Mouse (Mus musculus) kidney, postnatal 4 days (tissue): ENCODE data around the gene Tmprss11e.

Experiments used
- DNase-seq, 2 experiments: peaks; one replicate each; pipeline ENCODE4 v3.0.0; 2021; ENCODE audit warnings: mixed read lengths in 2 of 2

The Tmprss11e gene

GRCm38 (mm10) chr5:86745715-86746114 is at the start of gene Tmprss11e:
Gene Tmprss11e, minus strand, starts transcription at chr5:86745815.
- no peak for DNase-seq

- DNase-seq, result peak; percentile 9 to 16
Observed at GRCm38 (mm10) chr5:86792807-86793206, 47.2 kb upstream of the Tmprss11e start.

DNA sequence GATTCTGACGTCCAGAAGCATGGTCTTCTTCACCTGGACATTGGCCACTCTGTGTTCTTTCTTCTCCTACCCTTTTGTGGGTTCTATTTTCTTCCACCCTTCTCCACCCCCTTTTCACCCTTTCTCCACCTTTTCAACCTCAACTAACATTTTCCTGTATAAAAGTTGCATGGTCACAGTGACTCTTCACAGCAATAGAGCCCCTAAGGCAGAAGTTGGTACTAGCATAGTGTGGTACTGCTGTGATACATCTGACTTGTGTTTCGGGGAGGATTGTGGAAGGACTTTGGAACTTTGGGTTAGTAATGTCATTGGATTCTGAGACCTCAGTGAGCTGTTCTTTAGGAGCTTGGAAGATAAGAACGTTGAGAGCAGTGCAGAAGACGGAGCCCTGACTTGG is 46.6 kb upstream of the Tmprss11e start:
- DNase-seq, result no peak

DNA sequence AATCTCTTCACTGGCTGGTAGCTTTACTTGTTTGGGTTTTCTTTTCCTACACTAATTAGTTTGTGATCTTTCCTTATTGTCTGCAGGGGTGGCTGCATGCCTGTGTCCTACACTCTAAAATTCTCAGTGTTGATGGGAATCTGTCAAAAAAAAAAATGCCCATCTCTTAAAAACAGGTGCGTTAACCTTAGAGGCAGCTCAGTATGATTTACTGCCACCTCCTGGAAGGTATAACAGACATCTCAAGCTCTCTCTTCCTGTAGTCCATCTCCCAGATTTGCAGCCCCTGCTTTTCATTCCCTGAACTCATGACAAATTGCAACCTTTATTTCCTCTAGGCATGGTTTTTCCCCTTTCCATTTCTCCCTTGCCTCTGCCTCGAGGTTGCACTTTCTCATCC is 44.3 kb upstream of the Tmprss11e start:
- no peak for DNase-seq

DNA sequence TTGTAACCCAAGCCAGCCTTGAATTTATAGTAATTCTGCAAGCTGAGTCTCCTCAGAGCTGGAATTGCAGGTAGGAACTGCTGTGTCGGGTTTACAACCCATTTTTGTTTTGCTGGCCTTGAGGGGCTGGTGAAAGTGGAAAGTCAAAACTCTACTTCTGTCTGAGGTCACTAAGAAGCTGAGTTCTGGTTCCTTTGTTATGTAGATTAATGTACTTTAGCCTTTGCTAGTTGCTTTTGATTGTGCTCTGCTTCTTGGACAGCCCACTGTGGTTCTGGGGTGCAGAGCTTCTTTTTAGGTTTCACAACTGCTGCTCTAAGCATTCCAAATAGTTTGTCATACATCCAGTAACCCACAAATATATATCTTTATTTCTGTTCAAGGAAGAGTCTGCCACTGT is 41.2 kb upstream of the Tmprss11e start:
- DNase-seq, result no peak

DNA sequence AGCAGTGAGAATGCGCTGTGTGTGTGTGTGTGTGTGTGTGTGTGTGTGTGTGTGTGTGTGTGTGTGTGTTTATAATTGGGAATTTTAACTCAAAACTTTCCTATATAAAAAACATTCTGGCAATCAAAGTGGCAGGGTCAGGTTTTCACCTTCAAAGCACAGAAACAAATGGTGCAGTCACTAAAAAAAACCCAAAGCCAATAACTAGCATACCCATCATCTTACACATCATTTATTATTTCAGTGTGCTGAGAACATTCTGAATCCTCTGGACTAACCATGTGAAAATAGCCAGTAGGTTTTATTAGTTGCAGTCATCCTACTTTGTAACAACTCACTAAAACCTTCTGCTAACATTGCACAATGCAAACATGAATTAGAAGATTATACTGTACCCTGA is 38.6 kb upstream of the Tmprss11e start:
- DNase-seq, result no peak

- DNase-seq, result no peak
Observed at GRCm38 (mm10) chr5:86783059-86783458, 37.4 kb upstream of the Tmprss11e start.

GRCm38 (mm10) chr5:86778471-86778870 is 32.9 kb upstream of the Tmprss11e start:
- DNase-seq, result no peak

DNA sequence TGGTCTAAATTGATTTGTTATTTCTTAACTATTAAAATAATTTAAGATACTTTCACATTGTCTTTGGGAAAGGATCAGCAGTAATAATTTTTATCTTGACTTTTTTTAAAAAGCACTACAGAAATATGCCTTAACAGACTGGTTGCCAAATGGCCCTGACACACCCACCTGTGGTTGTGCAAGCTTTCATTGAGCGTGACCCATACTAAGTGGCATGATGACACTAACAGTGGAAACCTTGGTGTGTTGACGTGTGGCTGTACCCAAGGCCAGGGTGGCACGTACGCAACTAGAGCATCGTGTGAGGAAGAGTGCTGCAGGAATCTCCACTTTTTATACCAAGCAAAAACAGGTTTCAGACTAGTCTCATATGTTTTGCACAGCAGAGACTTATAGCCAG is 31.3 kb upstream of the Tmprss11e start:
- no peak for DNase-seq

DNA sequence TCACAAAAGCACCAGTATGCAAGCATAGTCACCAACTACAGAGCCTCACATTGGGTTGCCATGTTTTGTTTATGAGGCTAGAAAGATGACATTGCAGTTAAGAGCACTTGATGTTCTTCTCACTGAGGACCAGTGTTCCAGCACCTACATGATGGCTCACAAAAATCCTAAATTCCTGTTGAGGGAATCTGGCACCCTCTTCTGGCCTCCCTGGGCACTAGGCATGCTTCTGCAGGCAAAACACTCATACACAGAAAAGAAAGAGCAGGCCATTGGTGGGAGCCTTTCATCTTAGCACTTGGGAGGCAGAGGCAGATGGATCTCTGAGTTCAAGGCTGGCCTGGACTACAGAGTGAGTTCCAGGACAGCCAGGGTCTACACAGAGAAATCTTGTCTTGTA is 25.4 kb upstream of the Tmprss11e start:
- DNase-seq, result no peak

DNA sequence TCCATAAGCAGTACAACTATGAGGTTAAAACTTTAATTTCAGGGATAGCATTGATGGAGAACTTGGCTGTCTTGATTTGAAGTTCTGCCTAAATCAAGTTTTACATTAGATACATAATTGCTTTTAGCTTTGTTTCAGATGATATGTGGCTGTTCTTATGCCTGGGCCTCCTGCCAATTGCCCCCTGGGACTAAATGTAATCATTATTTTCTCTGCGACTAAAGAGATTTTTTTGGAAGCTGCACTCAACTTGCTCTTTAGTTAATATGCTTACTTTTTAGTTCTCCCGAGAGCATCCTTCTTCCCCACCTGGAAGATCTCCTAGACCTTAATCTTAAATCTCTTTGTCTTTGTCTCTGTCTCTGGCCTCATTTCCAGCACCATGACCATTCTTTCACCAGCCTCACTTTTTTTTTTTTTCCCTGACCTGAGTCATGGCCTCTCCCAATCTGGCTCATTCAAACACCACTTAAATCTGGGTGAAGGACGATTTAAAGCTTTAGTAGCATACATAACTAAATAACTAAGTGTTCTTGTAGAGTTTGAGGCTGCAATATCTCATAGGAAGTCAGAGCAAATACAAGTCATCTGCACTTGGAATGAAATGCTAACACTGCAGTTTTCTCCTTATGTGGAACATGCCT is 23.5 kb upstream of the Tmprss11e start:
- DNase-seq, result peak; percentile 34 to 47

GRCm38 (mm10) chr5:86742796-86743195 is 2.8 kb downstream of the Tmprss11e start:
- DNase-seq, result no peak

GRCm38 (mm10) chr5:86741146-86741545 is 4.5 kb downstream of the Tmprss11e start:
- DNase-seq, result no peak

GRCm38 (mm10) chr5:86735808-86736207 is 9.8 kb downstream of the Tmprss11e start:
- DNase-seq, result no peak

DNA sequence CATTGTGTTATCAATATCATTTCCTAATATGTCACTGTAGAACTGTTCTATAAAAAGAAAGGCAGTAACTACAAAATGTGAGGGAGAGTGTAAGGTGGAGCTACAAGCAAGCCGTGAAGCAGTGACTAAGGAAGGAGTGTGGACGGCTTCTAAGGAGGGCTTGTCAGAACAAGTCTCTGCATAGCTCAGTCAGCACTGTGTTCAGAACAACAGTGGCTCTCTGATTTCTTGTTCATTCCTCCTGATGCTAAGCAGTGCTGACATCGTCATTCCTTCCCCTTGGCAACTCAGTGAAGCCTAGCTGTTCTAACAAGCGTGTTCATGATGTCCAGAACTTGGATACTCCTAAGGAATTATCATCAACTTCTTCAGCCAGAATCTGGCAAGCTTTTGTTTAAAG is 15.0 kb downstream of the Tmprss11e start:
- DNase-seq, result no peak

DNA sequence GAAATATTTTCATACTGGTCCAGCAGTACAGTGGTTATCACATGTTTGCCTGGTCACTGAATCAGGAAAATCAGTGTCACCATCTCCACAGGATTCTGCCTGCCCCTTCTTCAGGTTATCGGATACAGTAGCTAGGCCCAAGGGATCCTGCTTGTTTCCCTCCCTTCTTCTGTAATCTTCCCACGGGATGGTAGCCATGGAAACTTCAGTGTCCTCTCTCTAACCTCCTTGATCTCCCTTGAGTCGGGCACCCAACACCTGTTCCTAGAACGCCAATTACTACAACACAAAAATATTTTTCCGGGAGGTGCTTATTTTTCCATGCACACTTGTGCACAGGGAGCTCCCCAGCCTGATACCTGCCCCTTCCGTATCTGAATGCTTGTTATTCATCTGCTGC is 17.0 kb downstream of the Tmprss11e start:
- DNase-seq, result no peak

- peak; percentile 6 to 11 for DNase-seq
Observed at GRCm38 (mm10) chr5:86727033-86727432, 18.6 kb downstream of the Tmprss11e start.

DNA sequence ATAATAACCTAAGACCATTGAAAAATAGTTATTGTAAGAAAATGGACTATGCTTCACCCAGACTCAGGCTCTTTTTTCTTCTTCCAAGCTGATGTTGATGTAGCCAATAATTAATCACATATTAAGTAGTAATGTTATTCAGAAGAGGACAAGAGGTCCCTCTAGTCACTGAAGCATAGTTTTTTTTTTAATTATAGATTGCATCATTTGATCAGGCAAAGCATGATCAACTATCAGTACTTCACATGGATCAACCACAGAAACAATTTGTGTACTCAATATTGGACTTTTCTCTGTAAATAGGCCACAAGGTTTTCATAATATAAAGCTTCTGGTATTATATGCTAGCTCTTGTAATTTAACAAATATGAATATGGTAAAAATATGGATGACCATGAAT is 20.6 kb downstream of the Tmprss11e start:
- DNase-seq, result no peak

- DNase-seq, result no peak
Observed at GRCm38 (mm10) chr5:86722820-86723460, 22.7 kb downstream of the Tmprss11e start.

DNA sequence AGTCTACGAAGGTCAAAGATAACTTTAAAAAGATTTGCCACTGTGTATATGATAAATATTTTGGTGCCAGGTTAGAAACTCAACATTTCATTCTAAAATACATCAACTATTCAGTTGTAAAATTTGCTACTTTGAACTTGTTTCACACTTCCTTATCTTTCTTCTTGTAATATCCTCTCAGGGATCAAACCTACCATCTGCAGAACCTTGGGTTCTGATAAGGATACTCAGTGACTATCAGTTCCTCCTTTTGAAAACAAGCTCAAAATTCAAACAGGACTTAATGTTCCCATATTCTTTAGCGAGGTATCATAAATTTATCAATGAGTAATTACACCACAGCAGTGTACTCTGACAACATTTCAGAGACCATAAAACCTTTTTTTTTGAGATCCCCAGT is 30.6 kb downstream of the Tmprss11e start:
- no peak for DNase-seq

- DNase-seq, result no peak
Observed at GRCm38 (mm10) chr5:86704923-86705322, 40.7 kb downstream of the Tmprss11e start.

- peak; percentile 84 to 86 for DNase-seq
Observed at GRCm38 (mm10) chr5:86684667-86685066, 60.9 kb downstream of the Tmprss11e start.

- no peak for DNase-seq
Observed at GRCm38 (mm10) chr5:86676262-86676661, 69.4 kb downstream of the Tmprss11e start, which contains the start of gene Tmprss11b. Gene Tmprss11b, minus strand, starts transcription at chr5:86676362.
